Mouse (Mus musculus): ENCODE results near the gene Abca6.

The Abca6 gene

GRCm38 (mm10) chr11:110196561-110197306 is 54.8 kb downstream of the Abca6 start:
- DNase-seq (ENCODE audit: low spot score): no peak

DNA sequence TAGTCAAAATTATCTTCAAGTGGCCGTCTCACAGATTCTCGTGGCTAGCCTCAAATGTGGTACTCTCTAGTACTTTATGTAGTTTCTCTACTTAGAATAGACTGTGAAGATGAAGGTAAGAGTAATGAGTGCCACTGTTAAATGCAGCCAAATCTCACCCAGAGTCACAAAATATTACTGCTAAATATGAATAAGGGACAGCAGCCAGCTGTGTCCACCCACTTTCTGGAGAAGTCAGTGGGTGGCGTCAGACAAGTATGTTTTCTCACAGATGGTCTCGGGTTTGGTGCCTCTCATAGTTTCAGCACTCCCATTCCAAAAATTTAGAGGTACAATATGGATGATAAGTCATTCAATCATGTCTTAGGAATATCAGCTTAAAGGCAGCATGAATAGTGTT is 56.3 kb downstream of the Abca6 start:
- DNase-seq (ENCODE audit: low spot score): no peak

GRCm38 (mm10) chr11:110171212-110171611 is 80.4 kb downstream of the Abca6 start:
- no peak for DNase-seq (ENCODE audit: low spot score)

GRCm38 (mm10) chr11:110167459-110168251 is 83.9 kb downstream of the Abca6 start, which contains the start of gene Abca9:
Gene Abca9 (minus strand): TSS chr11:110168196.
- DNase-seq (ENCODE audit: low spot score): no peak

DNA sequence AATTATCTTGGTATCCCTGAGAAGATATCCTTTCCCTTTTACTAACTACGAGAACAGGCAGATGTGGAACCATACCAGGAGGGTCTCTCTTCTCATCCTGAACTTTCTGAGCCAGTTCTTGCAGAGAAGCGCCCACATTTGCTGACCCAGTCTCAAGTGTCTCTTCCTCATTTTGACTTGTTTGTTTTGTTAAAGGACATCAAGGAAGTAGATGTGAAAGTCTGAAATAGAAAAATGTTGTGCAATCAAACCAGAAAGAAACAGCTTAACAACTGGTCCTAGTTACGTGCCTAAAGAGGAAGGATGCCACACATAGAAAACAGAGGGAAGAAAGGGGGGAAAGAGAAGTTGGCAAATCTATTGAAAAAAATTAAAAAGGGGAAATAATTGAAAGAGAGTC is 85.8 kb downstream of the Abca6 start:
- no peak for DNase-seq (ENCODE audit: low spot score)

GRCm38 (mm10) chr11:110165409-110165808 is 86.2 kb downstream of the Abca6 start:
- DNase-seq (ENCODE audit: low spot score): no peak

DNA sequence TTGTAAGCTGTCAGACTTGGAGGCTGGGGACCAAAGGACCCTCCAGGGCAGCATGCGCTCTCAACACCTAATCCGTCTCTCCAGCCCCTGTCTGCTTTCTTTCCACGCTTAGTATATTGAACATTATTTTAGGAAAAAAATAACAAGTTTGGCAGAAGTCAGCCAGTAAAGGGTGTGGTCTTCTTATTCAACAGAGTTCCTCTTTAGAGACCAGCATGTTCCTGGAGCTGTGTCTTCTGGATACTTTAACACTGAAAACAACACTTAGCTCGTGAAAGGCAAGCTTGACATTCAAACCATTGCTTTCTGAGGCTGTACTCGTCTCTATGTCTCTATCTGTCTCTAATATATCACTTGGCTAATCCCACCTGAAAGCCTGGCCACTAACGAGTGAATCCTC is 94.5 kb downstream of the Abca6 start:
- no peak for DNase-seq (ENCODE audit: low spot score)

DNA sequence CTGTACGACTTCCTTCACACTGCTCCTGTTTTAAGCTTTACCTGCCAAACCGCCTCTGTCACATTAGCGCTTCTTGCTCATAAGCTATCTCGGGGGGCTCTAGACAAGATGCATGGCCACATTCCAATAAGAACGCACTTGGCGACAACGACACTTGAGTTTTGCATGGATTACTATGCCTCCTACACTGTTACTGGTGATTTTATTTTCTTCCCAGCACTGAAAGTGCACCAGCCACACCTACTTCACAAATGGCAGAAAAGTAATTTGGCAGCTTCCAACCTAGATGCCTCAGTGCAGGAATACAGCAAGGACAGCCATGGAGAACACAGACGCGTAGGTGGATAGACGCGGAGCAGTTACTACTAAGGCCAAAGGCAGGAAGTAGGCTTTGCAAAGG is 95.6 kb downstream of the Abca6 start:
- no peak for DNase-seq (ENCODE audit: low spot score)

- DNase-seq (ENCODE audit: low spot score): no peak
Observed at GRCm38 (mm10) chr11:110147640-110148039, 103.9 kb downstream of the Abca6 start.

GRCm38 (mm10) chr11:110145421-110145820 is 106.2 kb downstream of the Abca6 start:
- DNase-seq (ENCODE audit: low spot score): no peak

- no peak for DNase-seq (ENCODE audit: low spot score)
Observed at GRCm38 (mm10) chr11:110130760-110131159, 120.8 kb downstream of the Abca6 start.
